Mouse (Mus musculus): Measurements from ENCODE around the gene Psg23. TPM values are rescaled to one million over a fixed set of nuclear protein-coding genes. Genes with fewer than 3 reads are reported as not detected.
"Not testable (repeated sequence)": the region's sequence is repeated elsewhere in the genome, so short reads cannot be mapped to it uniquely, and the experiment has no call there.

The Psg23 gene
- total RNA-seq (2021), result not detected
- long read RNA-seq, experiment 1, result 0 reads
- long read RNA-seq, experiment 2, result 0 reads

DNA sequence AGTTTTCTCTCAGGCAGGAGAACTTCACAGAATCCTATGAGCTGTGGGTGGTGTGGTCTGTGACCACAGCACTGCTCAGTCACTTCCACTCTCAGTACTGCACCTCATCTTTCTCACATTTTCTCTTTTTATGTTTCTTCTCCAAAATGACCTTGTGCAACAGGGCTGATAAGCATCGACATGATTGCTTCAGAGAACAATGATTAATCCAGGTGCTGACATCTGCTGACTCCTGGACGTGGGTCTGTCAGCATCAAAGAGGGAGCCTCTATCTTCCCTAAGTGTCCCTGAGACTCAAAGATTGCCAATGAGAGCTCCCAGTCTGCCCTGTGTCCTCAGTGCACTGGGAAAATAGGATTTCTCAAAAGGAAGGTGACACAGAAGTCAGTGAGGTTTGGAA lies at the start of gene Psg23:
TSS of gene Psg23 (minus strand) at position 101 of the 400 bp plus-strand sequence.
- DNase-seq (ENCODE audit: low spot score), result not testable (repeated sequence)

DNA sequence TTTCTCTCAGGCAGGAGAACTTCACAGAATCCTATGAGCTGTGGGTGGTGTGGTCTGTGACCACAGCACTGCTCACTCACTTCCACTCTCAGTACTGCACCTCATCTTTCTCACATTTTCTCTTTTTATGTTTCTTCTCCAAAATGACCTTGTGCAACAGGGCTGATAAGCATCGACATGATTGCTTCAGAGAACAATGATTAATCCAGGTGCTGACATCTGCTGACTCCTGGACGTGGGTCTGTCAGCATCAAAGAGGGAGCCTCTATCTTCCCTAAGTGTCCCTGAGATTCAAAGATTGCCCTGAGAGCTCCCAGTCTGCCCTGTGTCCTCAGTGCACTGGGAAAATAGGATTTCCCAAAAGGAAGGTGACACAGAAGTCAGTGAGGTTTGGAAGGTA lies 40.3 kb upstream of the Psg23 start, which contains the start of gene Psg21:
TSS of gene Psg21 (minus strand) at position 101 of the 400 bp plus-strand sequence.
- not testable (repeated sequence) for DNase-seq (ENCODE audit: low spot score)

DNA sequence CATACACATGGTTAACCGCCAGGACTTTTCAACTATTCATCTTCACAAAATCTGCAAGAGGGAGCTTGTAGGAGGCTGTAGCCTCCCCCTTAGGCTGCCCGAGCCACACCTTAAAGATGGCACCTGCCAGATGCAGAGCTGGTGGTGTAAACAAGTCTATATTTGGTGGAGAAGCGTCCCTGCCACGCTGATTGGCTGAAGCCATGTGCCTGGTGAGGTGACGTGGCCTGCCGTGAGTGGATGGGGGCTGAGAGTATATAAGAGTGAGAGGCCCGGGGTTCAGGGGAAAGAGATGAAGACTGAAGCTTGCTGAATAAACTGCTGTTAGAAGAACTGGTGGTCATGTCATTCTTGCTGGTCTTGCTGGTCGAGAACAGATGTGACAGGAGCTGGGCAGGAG lies 10.6 kb upstream of the Psg23 start:
- not testable (repeated sequence) for DNase-seq (ENCODE audit: low spot score)

DNA sequence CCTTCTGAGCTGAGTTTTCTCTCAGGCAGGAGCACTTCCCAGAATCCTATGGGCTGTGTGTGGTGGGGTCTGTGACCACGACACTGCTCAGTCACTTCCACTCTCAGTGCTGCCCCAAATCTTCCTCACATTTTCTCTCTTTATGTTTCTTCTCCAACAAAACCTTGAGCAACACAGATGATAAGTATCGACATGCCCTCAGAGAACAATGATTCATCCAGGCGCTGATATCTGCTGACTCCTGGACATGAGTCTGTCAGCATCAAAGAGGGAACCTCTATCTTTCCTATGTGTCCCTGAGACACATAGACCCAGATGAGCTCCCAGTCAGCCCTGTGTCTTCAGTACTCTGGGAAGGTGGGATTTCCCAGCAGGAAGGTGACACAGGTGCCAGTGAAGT lies 49.1 kb downstream of the Psg23 start, which contains the start of gene Psg27:
TSS of gene Psg27 (minus strand) at position 101 of the 400 bp plus-strand sequence.
- no peak for DNase-seq (ENCODE audit: low spot score)

- DNase-seq (ENCODE audit: low spot score), result no peak
Observed at GRCm38 (mm10) chr7:18559850-18560249, 56.5 kb downstream of the Psg23 start.

Other genes starting within 250 kb of the Psg23 start
- gene Psg28, start 184.5 kb downstream of the Psg23 start, total RNA-seq (2021), result not detected
- gene Psg26, start 132.3 kb downstream of the Psg23 start, total RNA-seq (2021), result not detected
- gene Psg25, start 84.2 kb downstream of the Psg23 start, total RNA-seq (2021), result not detected
- not detected for gene Psg27, start 49.2 kb downstream of the Psg23 start, total RNA-seq (2021)
- gene Psg21, start 40.2 kb upstream of the Psg23 start, total RNA-seq (2021), result not detected
- gene Psg20, start 69.7 kb upstream of the Psg23 start, total RNA-seq (2021), result not detected
- not detected for gene Psg22, start 101.6 kb upstream of the Psg23 start, total RNA-seq (2021)
- not detected for gene Psg19, start 182.0 kb upstream of the Psg23 start, total RNA-seq (2021)
- gene Psg17, start 205.1 kb upstream of the Psg23 start, total RNA-seq (2021), result not detected
- 1 to 10 TPM; 1.8 to 3.0 TPM for gene Mill2, start 223.5 kb upstream of the Psg23 start, total RNA-seq (2021)

Measured in gastrocnemius, adult 18-20 months (tissue).